Mouse (Mus musculus): ENCODE measurements around the gene Calm4. TPM values are rescaled to one million over a fixed set of nuclear protein-coding genes. Genes with fewer than 3 reads are reported as not detected.
"Not testable (repeated sequence)": the region's sequence is repeated elsewhere in the genome, so short reads cannot be mapped to it uniquely, and the experiment has no call there.

The Calm4 gene
- not detected for total RNA-seq (2021)
- long read RNA-seq, result 0 reads

- not testable (repeated sequence) for DNase-seq (ENCODE audit: low spot score in 2 of 2)
Observed at GRCm38 (mm10) chr13:3837312-3837807, at the start of gene Calm4. Gene Calm4 (plus strand): TSS chr13:3837757.

- DNase-seq (ENCODE audit: low spot score in 2 of 2), result no peak
Observed at GRCm38 (mm10) chr13:3788588-3788987, 49.0 kb upstream of the Calm4 start.

DNA sequence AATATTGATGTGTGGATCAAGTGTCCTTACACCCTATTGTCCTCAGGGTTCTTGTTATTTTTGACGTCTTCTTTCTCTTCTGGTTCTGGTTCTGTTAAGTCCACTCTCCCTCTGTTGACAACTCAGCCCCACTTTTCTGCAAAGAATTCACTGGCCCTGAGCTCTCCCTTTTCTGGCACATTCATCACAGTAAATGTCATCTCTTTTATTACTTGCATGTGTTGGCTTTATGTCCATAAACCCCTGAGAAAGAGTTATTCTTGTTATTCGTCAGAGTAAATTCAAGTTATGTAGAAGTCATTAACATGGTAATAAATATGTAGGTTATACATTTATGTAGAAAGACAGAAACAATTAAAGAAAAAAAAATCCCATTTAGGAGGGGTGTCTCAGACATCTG is 48.0 kb upstream of the Calm4 start:
- DNase-seq (ENCODE audit: low spot score in 2 of 2), result no peak

DNA sequence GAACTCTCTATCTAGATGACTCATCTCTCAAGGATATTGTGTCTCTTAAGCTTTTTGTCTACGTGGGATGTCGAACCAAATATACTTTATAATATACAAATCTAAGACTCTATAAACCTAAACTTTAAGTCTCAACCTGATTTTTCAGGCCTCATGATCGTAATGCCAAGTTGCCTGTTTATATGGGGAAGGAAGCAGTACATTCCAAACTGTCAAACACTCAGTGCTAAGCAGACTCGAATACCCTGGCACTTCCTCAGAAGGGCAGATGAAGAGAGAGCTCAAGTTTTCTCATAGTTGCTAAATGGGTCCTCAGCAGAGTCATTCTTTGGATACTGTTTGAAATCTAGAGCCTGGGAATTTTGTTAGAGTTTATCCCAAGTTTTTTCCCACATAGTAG is 40.9 kb upstream of the Calm4 start:
- no peak for DNase-seq (ENCODE audit: low spot score in 2 of 2)

- DNase-seq (ENCODE audit: low spot score in 2 of 2), result no peak
Observed at GRCm38 (mm10) chr13:3798751-3799150, 38.8 kb upstream of the Calm4 start.

GRCm38 (mm10) chr13:3799386-3799785 is 38.2 kb upstream of the Calm4 start:
- no peak for DNase-seq (ENCODE audit: low spot score in 2 of 2)

DNA sequence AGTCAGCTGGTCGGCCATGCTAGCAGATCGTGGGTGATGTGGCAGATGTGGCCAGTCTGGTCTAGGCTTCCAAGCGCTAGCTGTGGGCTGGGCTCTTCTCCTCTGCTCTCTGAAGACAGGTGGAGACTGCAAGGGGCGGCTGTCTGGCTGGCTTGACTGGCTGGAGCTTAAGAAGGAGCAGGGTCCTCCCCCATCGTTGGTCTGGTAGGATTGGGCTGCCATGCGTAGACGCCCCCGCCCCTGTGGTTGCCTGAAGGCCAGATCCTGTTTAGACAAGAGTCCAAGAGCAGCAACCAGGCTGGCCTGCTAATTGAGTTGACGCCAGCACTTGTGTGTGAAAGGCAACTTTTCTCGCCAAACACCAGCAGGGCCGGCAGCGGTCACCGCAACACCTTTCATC is 33.4 kb upstream of the Calm4 start, which contains the start of gene Calml3:
TSS of gene Calml3 (minus strand) at position 131 of the 400 bp plus-strand sequence.
- no peak for DNase-seq (ENCODE audit: low spot score in 2 of 2)

- DNase-seq (ENCODE audit: low spot score in 2 of 2), result no peak
Observed at GRCm38 (mm10) chr13:3805132-3805531, 32.4 kb upstream of the Calm4 start.

DNA sequence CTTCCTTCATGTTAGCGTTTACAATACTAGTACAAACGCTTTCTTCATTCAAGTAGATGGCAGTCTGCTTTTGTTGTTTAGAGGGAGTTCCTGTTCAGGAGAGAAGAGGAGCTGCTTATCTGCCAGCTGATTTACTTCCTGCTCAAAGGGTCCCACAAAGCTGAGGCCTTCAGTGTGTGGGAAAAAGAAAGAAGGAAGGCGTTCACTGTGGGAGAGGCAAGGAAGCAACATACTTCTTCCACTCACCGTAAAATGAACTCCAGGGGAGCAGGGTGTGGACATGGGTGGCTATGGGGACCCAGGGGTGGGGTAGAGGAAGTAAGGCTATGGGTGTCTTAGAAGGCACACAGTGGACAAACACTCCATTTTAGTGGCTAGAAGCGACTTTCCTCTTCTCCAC is 31.9 kb upstream of the Calm4 start:
- no peak for DNase-seq (ENCODE audit: low spot score in 2 of 2)

DNA sequence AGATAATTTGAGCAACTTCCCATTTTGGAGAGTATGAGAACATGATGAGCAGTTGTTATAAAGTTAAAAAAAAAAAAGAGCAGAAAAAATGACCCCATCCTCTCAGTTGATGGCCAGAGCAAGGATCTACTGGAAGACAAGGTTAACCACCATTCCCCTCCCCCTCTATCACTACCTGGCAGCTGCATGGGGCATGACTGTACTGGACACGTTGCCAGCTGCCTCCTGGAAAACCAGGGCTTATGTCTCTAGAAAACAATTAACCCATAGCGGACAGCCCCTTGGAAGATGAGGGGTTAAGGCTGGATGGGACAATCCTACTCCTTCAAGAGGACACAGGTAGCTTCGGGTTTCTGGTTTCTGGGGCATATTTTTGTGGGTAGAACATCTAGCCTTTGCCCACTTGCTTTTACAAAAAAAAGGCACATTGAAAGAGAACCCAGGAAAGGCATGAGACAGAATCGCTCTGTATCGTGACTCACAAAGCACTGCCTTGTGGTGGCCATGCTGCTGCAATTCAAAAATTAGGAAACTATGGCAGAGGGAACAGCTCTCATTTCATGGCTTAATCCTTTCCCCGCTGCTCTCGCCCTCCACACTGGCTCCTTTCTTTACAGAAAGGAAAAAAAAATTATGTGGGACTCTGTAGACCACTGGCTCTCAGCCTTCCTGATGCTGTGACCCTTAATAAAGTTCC is 30.3 kb upstream of the Calm4 start:
- no peak for DNase-seq (ENCODE audit: low spot score in 2 of 2)

DNA sequence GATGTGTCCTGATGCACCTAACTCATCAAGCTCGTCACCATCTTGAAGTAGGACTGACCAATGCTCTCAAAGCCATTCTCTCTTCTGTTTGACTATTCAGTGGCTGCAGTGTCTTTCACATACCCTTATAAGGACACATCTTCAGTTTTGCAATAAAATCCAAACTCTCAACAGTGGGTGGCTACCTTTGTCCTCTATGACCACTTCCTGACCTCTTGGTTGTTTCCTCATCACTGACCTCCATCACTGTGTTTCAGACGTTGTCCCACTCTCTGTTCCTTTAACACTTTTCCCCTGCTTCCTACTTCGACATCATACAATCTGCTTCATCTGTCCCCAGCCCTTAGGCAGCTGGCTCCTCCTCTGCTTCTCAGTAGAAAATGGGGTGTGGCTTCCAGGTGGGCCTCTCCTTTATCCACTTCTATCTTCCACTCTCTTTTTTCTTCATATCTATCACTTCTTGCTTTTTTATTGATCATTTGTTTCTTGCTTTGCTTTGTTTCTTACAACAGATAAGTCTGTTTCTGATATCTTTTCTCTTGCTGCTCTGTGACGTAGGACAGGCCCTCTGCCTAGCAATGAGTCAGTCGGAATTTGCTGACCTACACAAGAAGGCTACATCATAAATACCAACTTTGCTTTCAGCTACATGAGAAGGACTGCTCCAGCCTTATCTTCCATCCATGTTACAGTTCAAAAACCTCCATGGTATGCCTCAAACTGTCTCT is 19.4 kb upstream of the Calm4 start:
- DNase-seq (ENCODE audit: low spot score in 2 of 2), result no peak

- no peak for DNase-seq (ENCODE audit: low spot score in 2 of 2)
Observed at GRCm38 (mm10) chr13:3818740-3819076, 18.8 kb upstream of the Calm4 start.

DNA sequence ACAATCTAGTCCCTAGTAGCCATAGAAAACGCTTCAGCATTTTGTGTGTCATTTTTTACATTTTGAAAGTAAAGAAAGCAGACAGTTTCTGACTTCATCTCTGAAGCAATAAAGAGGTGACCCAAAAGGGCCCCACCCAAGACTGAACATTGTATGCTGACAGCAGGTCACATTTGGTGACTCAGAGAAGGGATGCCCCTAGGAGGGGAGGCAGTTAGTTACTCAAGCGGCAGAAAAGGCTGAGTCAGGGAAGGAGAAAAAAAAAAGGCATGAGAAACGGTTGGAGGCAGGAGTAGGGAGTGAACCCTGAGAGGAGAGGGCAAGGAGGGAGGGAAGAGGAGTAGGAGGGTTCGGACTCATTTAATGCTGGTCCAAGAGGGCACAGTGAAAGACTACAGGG is 15.5 kb upstream of the Calm4 start:
- DNase-seq (ENCODE audit: low spot score in 2 of 2), result no peak

DNA sequence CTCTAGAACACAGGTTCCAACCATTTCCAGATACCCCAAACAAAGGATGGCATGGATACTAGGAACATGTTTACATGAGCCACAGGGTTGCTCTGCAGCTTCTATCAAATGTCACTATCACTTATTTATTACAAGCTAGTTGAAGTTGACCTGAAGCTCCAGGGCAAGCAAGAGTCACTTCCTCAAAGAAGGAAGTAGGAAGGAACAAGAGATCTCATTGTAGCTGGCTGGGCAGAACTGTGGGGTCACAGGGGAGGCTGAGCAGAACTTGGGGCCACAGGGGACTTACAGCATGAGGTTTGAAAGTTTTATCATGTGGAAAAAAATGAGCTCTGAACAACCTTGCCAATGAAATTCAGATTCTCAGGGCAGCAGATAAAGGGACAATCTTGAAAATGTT is 11.8 kb upstream of the Calm4 start:
- DNase-seq (ENCODE audit: low spot score in 2 of 2), result no peak

GRCm38 (mm10) chr13:3831546-3831945 is 6.0 kb upstream of the Calm4 start:
- DNase-seq (ENCODE audit: low spot score in 2 of 2), result no peak

GRCm38 (mm10) chr13:3831994-3832393 is 5.6 kb upstream of the Calm4 start:
- DNase-seq (ENCODE audit: low spot score in 2 of 2), result no peak

GRCm38 (mm10) chr13:3832450-3832849 is 5.1 kb upstream of the Calm4 start:
- DNase-seq (ENCODE audit: low spot score in 2 of 2), result no peak

GRCm38 (mm10) chr13:3833644-3834043 is 3.9 kb upstream of the Calm4 start:
- not testable (repeated sequence) for DNase-seq (ENCODE audit: low spot score in 2 of 2)

DNA sequence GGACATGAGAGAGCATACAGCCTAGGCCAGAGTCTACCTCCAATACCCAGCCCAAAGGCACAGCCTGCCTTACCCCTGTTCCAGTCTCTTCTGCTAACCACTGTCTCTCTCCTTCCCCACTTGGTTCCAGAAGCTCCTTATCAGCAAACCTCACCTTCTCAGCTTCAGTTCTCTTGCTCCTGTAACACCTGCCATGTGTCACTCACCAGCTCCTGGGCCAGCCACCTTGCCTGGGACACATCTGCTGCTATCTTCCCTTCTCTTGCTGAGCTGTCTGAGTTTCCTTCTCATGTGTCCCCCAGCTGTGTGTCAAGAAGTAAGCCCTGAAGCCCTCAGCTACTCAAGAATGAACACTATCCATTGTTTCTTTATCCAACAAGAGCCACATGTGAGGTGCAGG is 3.1 kb downstream of the Calm4 start:
- DNase-seq (ENCODE audit: low spot score in 2 of 2), result not testable (repeated sequence)

- no peak for DNase-seq (ENCODE audit: low spot score in 2 of 2)
Observed at GRCm38 (mm10) chr13:3850330-3850729, 12.8 kb downstream of the Calm4 start.

DNA sequence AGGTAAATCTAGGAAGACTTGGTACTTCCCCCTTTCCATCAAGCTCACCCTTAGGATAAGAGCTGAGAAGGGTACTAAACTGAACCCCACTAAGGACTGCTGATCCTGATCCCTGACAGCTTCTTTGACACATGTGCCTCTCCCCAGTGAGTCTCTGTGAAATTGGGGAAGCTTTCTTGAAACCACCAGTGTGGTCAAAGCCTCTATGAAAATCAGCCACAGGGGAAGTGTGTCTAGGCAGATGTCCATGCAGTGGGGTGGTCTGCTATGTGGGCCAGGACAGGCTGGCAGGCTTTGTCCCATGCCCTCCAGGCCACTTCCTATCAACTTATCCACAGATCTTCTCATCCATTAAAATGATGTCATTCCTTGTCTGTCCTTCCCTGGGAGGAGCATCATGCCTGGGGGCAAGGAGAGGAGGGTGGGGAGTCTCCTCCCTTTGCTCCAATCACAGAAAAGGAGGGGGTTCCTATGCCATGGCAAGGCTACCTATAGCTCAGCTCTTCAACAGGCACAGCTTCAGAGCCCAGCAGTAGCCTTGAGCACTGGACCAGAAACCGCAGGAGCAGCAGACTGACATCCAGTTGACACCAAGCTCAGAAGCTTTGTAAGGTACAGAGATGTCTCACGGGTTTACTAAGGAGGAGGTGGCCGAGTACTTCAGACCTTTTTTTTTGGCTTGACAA is 16.2 kb downstream of the Calm4 start, which contains the start of gene Calm5:
TSS of gene Calm5 (plus strand) at position 526 of the 686 bp plus-strand sequence.
- not testable (repeated sequence) for DNase-seq (ENCODE audit: low spot score in 2 of 2)

GRCm38 (mm10) chr13:3854856-3855255 is 17.3 kb downstream of the Calm4 start:
- no peak for DNase-seq (ENCODE audit: low spot score in 2 of 2)
